Mouse (Mus musculus) c-Kit-positive CD71-negative TER-119-negative erythroid progenitor cells, embryonic 14.5 days (primary cell): ENCODE data around the gene Kcnj14.
A peak's percentile ranks its signal among the peaks of the same experiment; 100 is the strongest.

Experiments used
- DNase-seq: peaks from one replicate; pipeline ENCODE4 v3.0.0-alpha.2; 2013; ENCODE audit warnings: low read depth

Kcnj14 gene

DNA sequence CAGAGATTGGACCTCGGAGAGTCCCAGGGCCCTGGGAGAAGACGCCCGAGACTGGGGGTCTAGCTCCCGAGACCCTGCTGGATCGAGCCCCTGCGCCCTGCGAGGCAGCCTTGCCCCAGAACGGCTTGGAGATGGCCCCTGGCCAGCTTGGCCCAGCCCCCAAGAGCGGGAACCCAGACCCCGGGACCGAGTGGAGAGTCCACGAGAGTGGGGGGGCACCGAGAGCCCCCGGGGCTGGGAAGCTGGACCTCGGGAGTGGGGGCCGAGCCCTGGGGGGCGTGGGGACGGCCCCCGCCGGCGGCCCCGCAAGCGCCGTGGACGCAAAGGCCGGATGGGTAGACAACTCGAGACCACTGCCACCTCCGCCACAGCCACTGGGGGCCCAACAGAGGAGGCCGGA lies 29.6 kb downstream of the Kcnj14 start:
- DNase-seq = no peak

GRCm38 (mm10) chr7:45793969-45794585 lies 30.5 kb downstream of the Kcnj14 start:
- DNase-seq = no peak

GRCm38 (mm10) chr7:45793240-45793639 lies 31.3 kb downstream of the Kcnj14 start:
- DNase-seq = no peak

DNA sequence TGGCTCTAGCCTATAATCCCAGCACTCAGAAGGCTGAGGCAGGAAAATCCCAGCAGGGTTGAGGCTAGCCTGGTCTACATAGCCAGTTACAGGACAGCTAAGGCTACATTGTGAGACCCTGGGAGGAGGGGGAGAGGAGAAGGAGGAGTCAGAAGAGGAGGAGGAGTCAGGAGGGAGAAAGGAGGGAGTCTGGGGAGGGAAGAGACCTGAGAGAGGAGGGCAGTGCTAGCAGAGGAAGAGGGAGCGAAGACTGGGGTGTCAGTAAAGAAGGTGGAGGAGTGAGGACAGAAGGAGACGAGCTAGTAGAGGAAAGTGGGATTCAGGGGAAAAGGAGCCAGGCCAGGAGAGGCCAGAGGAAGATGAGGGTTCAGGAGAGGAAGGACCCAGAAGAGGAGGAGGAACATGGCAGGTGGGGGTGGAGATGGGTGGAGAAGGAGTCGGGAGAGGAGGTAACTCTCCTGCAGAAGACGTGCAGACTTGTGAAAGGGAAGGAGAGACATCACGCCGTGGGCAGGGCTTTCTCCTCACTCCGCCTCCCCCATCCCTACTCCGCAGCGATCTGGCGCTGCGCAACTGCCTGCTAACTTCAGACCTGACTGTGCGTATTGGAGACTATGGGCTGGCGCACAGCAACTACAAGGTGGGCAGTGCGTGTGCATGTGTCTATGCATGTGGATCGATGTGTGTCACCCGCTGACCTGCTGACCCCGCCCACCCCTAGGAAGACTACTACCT lies 32.7 kb downstream of the Kcnj14 start:
- DNase-seq = no peak

DNA sequence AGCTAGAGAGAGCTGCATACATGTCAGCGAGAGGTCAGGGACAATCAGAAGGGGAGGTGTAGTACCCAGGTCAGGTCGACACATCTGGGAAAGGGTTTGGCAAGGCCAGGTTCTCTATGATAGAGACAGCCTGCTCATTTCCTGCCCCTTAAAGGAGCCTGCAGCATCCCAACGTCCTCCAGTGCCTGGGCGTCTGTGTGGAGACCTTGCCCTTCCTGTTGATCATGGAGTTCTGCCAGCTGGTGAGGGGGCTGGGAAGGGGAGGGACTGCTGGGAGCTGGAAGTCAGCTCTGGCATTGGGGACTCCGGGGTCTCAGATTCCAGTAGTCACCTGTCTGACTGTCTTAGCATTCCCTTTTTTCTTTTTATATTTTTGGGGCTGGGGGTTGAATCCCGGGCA lies 33.9 kb downstream of the Kcnj14 start:
- DNase-seq = no peak

GRCm38 (mm10) chr7:45787642-45788041 lies 36.9 kb downstream of the Kcnj14 start:
- DNase-seq = no peak

GRCm38 (mm10) chr7:45786661-45787413 lies 37.7 kb downstream of the Kcnj14 start:
- no peak for DNase-seq

- no peak for DNase-seq
Observed at GRCm38 (mm10) chr7:45786136-45786578, 38.4 kb downstream of the Kcnj14 start.

GRCm38 (mm10) chr7:45785388-45786135 lies 39.0 kb downstream of the Kcnj14 start:
- DNase-seq = no peak

DNA sequence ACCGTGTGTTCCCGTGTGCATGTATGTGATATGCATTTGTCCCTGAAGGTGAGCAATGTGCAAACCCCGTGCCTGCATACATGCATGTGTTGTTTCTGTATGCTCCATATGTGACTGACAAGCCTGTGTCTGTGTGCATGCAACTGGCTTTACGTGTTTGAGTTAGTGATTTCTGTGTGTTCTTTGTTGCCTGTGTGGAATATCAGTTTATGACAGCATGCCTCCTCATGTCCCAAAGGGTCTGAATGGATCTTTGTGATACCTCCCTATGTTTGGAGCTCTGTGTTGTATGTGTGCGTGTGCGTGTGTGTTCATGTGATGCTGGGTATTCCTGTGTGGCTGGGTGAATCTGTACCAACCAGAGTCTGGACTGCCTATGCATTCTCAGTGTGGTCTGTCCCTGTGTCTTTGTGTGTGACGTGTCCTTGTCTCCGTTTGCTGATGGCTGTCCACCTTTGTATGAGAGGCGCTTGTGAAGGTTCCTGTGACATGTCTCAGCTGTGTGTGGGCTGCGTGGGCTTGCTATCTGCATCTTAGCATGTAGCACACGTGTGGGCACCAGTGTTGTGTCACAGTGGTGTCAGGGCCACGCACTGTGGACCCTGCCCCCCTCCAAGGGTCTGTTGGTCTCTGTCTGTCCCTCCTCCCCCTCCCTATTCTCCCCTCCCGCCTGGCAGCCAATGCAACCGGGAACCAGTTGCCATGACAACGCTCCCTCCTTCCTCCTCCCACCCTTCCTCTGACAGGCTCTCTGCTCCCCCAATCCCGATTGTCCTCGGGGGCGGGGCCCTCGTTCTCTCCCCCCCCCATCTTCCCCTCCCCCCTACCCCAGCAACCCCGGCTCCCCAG lies 39.8 kb downstream of the Kcnj14 start, which contains the start of gene Sult2b1:
TSS of gene Sult2b1 (minus strand) at position 146 of the 849 bp plus-strand sequence.
- no peak for DNase-seq

DNA sequence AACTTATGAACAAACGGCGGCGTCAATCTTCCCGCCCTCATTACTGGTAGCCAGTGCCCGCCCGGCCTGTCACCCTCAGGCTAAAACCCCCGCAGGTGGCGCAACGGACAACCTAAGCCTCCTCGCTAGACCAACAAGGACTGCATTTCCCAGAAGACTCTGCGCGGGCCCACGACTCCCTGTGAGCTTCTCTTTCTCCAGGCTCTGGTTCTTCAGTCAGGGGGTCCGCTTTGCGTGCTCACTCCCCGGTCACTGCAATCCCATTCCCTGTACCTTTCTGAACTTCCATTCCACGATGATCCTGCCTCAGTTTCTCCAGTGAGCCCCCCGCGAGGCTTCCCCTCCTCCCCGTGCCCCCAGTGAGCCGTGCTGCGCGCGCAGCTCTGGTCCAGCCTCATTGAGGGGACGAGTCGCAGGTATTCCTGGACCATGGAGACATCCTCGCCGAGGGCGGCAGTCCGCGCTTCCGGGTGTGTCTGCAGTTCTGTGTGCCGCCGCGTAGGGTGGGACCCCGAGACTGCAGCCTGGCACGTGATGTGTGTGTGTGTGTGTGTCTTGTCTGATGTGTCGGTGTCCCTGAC lies 41.0 kb downstream of the Kcnj14 start, which contains the start of gene Lmtk3:
TSS of gene Lmtk3 (plus strand) at position 228 of the 581 bp plus-strand sequence.
- peak; percentile 41 for DNase-seq

DNA sequence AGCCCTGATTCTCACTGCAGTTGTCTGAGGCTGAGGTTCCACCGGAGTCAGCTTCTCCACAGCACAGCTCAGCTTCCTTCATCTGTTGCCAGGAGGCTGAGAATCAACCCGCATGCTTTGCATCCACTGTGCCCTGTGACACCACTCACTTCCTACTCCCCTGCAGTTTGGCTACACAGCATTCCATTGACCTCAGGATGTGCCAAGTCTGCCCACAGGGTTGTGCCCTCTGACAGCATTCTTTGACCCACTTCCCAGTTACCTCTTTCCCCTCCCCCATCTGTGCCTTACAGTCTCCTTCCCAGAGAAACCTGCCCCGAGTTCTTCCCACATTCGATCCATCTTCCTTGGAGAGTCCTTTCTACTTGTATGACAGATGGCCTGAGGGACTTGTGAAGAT lies 42.3 kb downstream of the Kcnj14 start:
- DNase-seq = no peak

GRCm38 (mm10) chr7:45779081-45779641 lies 45.4 kb downstream of the Kcnj14 start:
- no peak for DNase-seq

GRCm38 (mm10) chr7:45775237-45775636 lies 49.3 kb downstream of the Kcnj14 start:
- no peak for DNase-seq

GRCm38 (mm10) chr7:45771101-45771500 lies 53.5 kb downstream of the Kcnj14 start:
- no peak for DNase-seq

DNA sequence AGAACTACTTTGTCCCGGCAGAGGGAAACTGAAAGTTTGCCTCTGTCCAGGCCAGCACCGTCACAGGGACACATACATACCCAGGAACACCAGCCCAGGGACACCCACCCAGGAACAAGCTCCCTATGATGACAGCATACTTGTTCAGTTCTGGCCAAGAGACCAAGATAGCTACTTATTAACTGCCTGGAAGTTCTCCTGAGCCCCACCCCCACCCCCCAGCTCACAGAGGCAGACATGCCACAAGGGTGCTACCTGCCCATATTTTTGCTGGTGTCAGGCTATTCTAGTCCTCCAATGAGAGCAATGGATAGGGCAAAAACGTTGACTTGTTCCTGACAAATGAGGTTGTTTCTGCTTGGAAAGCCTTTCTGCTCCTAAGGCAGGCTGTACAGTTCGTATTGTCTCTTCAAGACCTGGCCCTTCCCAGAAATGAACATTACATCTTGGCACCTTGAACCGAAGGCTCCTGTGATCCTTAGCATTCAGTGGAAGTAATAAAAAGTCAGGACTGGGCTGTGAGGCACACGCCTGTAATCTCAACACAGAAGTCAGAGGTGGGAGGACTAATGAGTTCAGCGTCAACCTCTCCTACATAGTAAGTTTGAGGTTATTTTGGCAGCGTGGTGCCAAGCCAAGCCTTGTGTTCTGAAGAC lies 54.0 kb downstream of the Kcnj14 start:
- DNase-seq = no peak

DNA sequence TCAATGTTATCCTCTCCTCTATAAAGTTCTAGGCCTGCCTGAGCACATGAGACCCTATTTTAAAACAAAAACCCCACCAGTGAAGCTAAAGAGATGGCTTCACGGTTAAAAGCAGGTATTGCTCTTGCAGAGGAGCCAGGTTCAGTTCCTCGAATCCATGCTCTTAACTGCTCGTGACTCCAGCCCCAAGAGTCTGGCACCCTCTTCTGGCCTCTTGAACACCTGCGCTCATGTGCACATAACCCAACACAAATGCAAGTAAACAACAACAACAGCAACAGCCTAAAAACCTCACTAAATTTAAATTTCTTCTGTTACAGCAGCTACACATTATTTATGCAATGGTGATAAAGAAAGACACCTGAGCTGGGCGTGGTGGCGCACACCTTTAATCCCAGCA lies 57.1 kb downstream of the Kcnj14 start:
- DNase-seq = no peak

- DNase-seq = no peak
Observed at GRCm38 (mm10) chr7:45766764-45767163, 57.8 kb downstream of the Kcnj14 start.
